Mouse (Mus musculus): ENCODE results near the gene Olfr1417. TPM values are rescaled to one million over a fixed set of nuclear protein-coding genes. Genes with fewer than 3 reads are reported as not detected.

Olfr1417 gene
- polyA plus RNA-seq, 1 experiment from 2014 or later, result 0.13 TPM

GRCm38 (mm10) chr19:11777191-11777865, 61.7 kb downstream of the Olfr1417 start:
- H3K4me2 ChIP-seq (ENCODE audit: low read depth, low read length), result no peak overlapping the region
- ATAC-seq (ENCODE audit: insufficient read depth, low FRiP score), result no peak
- no peaks in the 10 kb centered on the region for H3K4me1 ChIP-seq (ENCODE audit: control insufficient read depth, insufficient read depth, low read length)
- no peaks in the 10 kb centered on the region for H3K9me3 ChIP-seq (replicated peaks; ENCODE audit: control insufficient read depth, low read length)
- H3K36me3 ChIP-seq (ENCODE audit: control insufficient read depth, insufficient read depth, low read length), result peaks cover 4% of the 10 kb centered on the region; the same call in 1 of the 2 replicates
- no peak overlapping the region for H3K9ac ChIP-seq (ENCODE audit: low read length)
- WGBS, result 57% methylated on average over 7 of the region's 7 CpGs
- no peak overlapping the region for H3K4me3 ChIP-seq (replicated peaks; ENCODE audit: low read length)
- no peak overlapping the region for H3K27ac ChIP-seq (ENCODE audit: low read length)
- H3K27me3 ChIP-seq (ENCODE audit: control insufficient read depth, insufficient read depth, low read length), result no peaks in the 10 kb centered on the region

Other genes starting within 250 kb of the Olfr1417 start
- gene Ms4a6d, start 234.4 kb downstream of the Olfr1417 start, polyA plus RNA-seq (2015; fragmentation: Nextera tagmentation; extraction: Ambion mirVana), result 5.3 and 6.6 TPM in 2 replicates
- 0.34 and 1.1 TPM in 2 replicates for gene Ms4a2, start 215.5 kb downstream of the Olfr1417 start, polyA plus RNA-seq (2015; fragmentation: Nextera tagmentation; extraction: Ambion mirVana)
- 1.4 and 1.6 TPM in 2 replicates for gene Ms4a3, start 198.4 kb downstream of the Olfr1417 start, polyA plus RNA-seq (2015; fragmentation: Nextera tagmentation; extraction: Ambion mirVana)
- not detected in 2 replicates for gene Oosp2, start 178.7 kb downstream of the Olfr1417 start, polyA plus RNA-seq (2015; fragmentation: Nextera tagmentation; extraction: Ambion mirVana)
- not detected in 2 replicates for gene Oosp1, start 148.1 kb downstream of the Olfr1417 start, polyA plus RNA-seq (2015; fragmentation: Nextera tagmentation; extraction: Ambion mirVana)
- gene Oosp3, start 142.2 kb downstream of the Olfr1417 start, polyA plus RNA-seq (2015; fragmentation: Nextera tagmentation; extraction: Ambion mirVana), result not detected in 2 replicates
- 9.9 and 15.4 TPM in 2 replicates for gene Gif, start 91.7 kb downstream of the Olfr1417 start, polyA plus RNA-seq (2015; fragmentation: Nextera tagmentation; extraction: Ambion mirVana)
- gene Mrpl16, start 68.8 kb downstream of the Olfr1417 start, polyA plus RNA-seq (2015; fragmentation: Nextera tagmentation; extraction: Ambion mirVana), result 51.7 and 53.0 TPM in 2 replicates
- gene Stx3, start 19.8 kb downstream of the Olfr1417 start, polyA plus RNA-seq (2015; fragmentation: Nextera tagmentation; extraction: Ambion mirVana), result 20.2 and 22.7 TPM in 2 replicates
- gene Olfr1418, start 21.8 kb upstream of the Olfr1417 start, polyA plus RNA-seq (2015; fragmentation: Nextera tagmentation; extraction: Ambion mirVana), result not detected in 2 replicates
- gene Olfr1419, start 35.9 kb upstream of the Olfr1417 start, polyA plus RNA-seq (2015; fragmentation: Nextera tagmentation; extraction: Ambion mirVana), result not detected in 2 replicates
- gene Olfr1420, start 47.3 kb upstream of the Olfr1417 start, polyA plus RNA-seq (2015; fragmentation: Nextera tagmentation; extraction: Ambion mirVana), result 0.06 TPM in 1 of 2 replicates, not detected in the other
- 16.6 and 16.9 TPM in 2 replicates for gene Patl1, start 73.2 kb upstream of the Olfr1417 start, polyA plus RNA-seq (2015; fragmentation: Nextera tagmentation; extraction: Ambion mirVana)
- 4.1 and 4.6 TPM in 2 replicates for gene Osbp, start 126.7 kb upstream of the Olfr1417 start, polyA plus RNA-seq (2015; fragmentation: Nextera tagmentation; extraction: Ambion mirVana)
- gene Olfr1423, start 202.1 kb upstream of the Olfr1417 start, polyA plus RNA-seq (2015; fragmentation: Nextera tagmentation; extraction: Ambion mirVana), result 0.03 TPM in 1 of 2 replicates, not detected in the other
- not detected in 2 replicates for gene Olfr1424, start 223.5 kb upstream of the Olfr1417 start, polyA plus RNA-seq (2015; fragmentation: Nextera tagmentation; extraction: Ambion mirVana)
- gene Olfr1425, start 238.5 kb upstream of the Olfr1417 start, polyA plus RNA-seq (2015; fragmentation: Nextera tagmentation; extraction: Ambion mirVana), result not detected in 2 replicates